Mouse (Mus musculus) hindbrain, embryonic 12.5 days (tissue): ENCODE data around the gene Neurl2. TPM values are rescaled to one million over a fixed set of nuclear protein-coding genes. Genes with fewer than 3 reads are reported as not detected.

ENCODE experiments used
- ATAC-seq: fragments of 200-750 bp; cut with Nextera tagmentation; 2 replicates; pipeline ENCODE4 v1.8.0; 2017; ENCODE audit warnings: moderate TSS enrichment; ENCODE audit not compliant: low FRiP score
- H3K27ac ChIP-seq: fragments of 300-500 bp; sonication (generic); 2 replicates; pipeline ENCODE4 v1.5.1; 2016; ENCODE audit warnings: mild to moderate bottlenecking
- H3K27me3 ChIP-seq: fragments of 300-500 bp; sonication (generic); 2 replicates; pipeline ENCODE4 v1.6.1; 2016; ENCODE audit warnings: mild to moderate bottlenecking
- H3K36me3 ChIP-seq: fragments of 300-500 bp; sonication (generic); 2 replicates; pipeline ENCODE4 v1.6.1; 2016; ENCODE audit warnings: mild to moderate bottlenecking
- H3K4me1 ChIP-seq: fragments of 300-500 bp; sonication (generic); 2 replicates; pipeline ENCODE4 v1.6.1; 2016
- H3K4me2 ChIP-seq: fragments of 300-500 bp; sonication (generic); replicated peaks from 2 replicates; pipeline ENCODE4 v1.6.1; 2016; ENCODE audit warnings: mild to moderate bottlenecking
- H3K4me3 ChIP-seq: fragments of 300-500 bp; sonication (generic); 2 replicates; pipeline ENCODE4 v1.5.1; 2016; ENCODE audit warnings: mild to moderate bottlenecking
- H3K9ac ChIP-seq: fragments of 300-500 bp; sonication (generic); 2 replicates; pipeline ENCODE4 v1.6.1; 2016; ENCODE audit warnings: mild to moderate bottlenecking, moderate library complexity
- H3K9me3 ChIP-seq: fragments of 300-500 bp; sonication (generic); replicated peaks from 2 replicates; pipeline ENCODE4 v1.6.1; 2016; ENCODE audit warnings: mild to moderate bottlenecking
- WGBS: fragments of 180-500 bp; shearing (Covaris S2); methylation state at CpG from one replicate; pipeline ENCODE4 v1.1.7; 2016; 5-methylcytosine and 5-hydroxymethylcytosine counted together
- polyA plus RNA-seq: library from polyadenylated mRNA; unstranded; fragments of >200 nt; fragmentation: Nextera tagmentation; extraction: Ambion mirVana; gene quantifications from 2 replicates; pipeline ENCODE4 v1.2.1, GENCODE M21; 2016

The Neurl2 gene
- polyA plus RNA-seq, 1 experiment from 2014 or later, result 5.5 TPM

GRCm38 (mm10) chr2:164790451-164790850, 42.8 kb downstream of the Neurl2 start:
- no peak overlapping the region for H3K27ac ChIP-seq
- no peak overlapping the region for H3K4me3 ChIP-seq
- ATAC-seq, result no peak
- no peak overlapping the region for H3K9ac ChIP-seq
- peaks cover 13% of the 10 kb centered on the region for H3K4me1 ChIP-seq
- WGBS, result 86% methylated on average over 4 of the region's 4 CpGs
- no peaks in the 10 kb centered on the region for H3K9me3 ChIP-seq
- peaks cover 44% of the 10 kb centered on the region for H3K36me3 ChIP-seq
- H3K4me2 ChIP-seq, result no peak overlapping the region
- H3K27me3 ChIP-seq, result no peaks in the 10 kb centered on the region

- Histone ChIP-seq H3K36me3 (peaks cover 35% of the 10 kb centered on the region), H3K27ac (no peak overlapping the region), H3K27me3 (peaks cover 3% of the 10 kb centered on the region; the same call in 1 of the 2 replicates), H3K4me1 (peaks cover 20% of the 10 kb centered on the region), H3K9me3 (no peaks in the 10 kb centered on the region), H3K9ac (peak overlapping the region; percentile 23; the same call in 1 of the 2 replicates), H3K4me2 (no peak overlapping the region), H3K4me3 (no peak overlapping the region)
- 70% methylated on average over 4 of the region's 4 CpGs for WGBS
- no peak for ATAC-seq
These were observed 44.8 kb downstream of the Neurl2 start for GRCm38 (mm10) chr2:164788411-164788810.

- Histone ChIP-seq H3K4me1 (peaks cover 20% of the 10 kb centered on the region), H3K9ac (no peak overlapping the region), H3K27ac (no peak overlapping the region), H3K36me3 (peaks cover 29% of the 10 kb centered on the region), H3K9me3 (no peaks in the 10 kb centered on the region), H3K4me3 (no peak overlapping the region), H3K27me3 (peaks cover 3% of the 10 kb centered on the region; the same call in 1 of the 2 replicates), H3K4me2 (no peak overlapping the region)
- WGBS, result 84% methylated on average over 10 of the region's 10 CpGs
- ATAC-seq, result no peak
These were observed 45.5 kb downstream of the Neurl2 start for GRCm38 (mm10) chr2:164787779-164788178.

GRCm38 (mm10) chr2:164787032-164787431, 46.2 kb downstream of the Neurl2 start:
- 84% methylated on average over 3 of the region's 3 CpGs for WGBS
- peak overlapping the region; percentile 84 for H3K4me2 ChIP-seq
- peaks cover 21% of the 10 kb centered on the region for H3K36me3 ChIP-seq
- H3K27me3 ChIP-seq, result peaks cover 3% of the 10 kb centered on the region; the same call in 1 of the 2 replicates
- no peak for ATAC-seq
- no peak overlapping the region for H3K9ac ChIP-seq
- H3K9me3 ChIP-seq, result no peaks in the 10 kb centered on the region
- H3K4me3 ChIP-seq, result peak overlapping the region; percentile 68; the same call in 1 of the 2 replicates
- no peak overlapping the region for H3K27ac ChIP-seq
- H3K4me1 ChIP-seq, result peaks cover 20% of the 10 kb centered on the region

- Histone ChIP-seq H3K27me3 (peaks cover 3% of the 10 kb centered on the region; the same call in 1 of the 2 replicates), H3K36me3 (peaks cover 16% of the 10 kb centered on the region), H3K9me3 (no peaks in the 10 kb centered on the region), H3K27ac (no peak overlapping the region), H3K9ac (peak overlapping the region; percentile 68), H3K4me1 (peaks cover 20% of the 10 kb centered on the region), H3K4me3 (peak overlapping the region; percentile 68), H3K4me2 (peak overlapping the region; percentile 84)
- ATAC-seq, result peak; percentile 54
- 10% methylated on average over 15 of the region's 15 CpGs for WGBS
These were observed 46.8 kb downstream of the Neurl2 start for GRCm38 (mm10) chr2:164786388-164786885.

- Histone ChIP-seq H3K36me3 (peaks cover 13% of the 10 kb centered on the region), H3K4me1 (peaks cover 20% of the 10 kb centered on the region), H3K9me3 (no peaks in the 10 kb centered on the region), H3K4me2 (peak within 1 kb of the TSS; percentile 84), H3K4me3 (peak within 1 kb of the TSS; percentile 68), H3K9ac (peak within 1 kb of the TSS; percentile 68), H3K27ac (peak within 1 kb of the TSS; percentile 45; the same call in 1 of the 2 replicates), H3K27me3 (peaks cover 3% of the 10 kb centered on the region; the same call in 1 of the 2 replicates)
- ATAC-seq, result peak; percentile 91
- WGBS, result under 1% methylated on average over 66 of the region's 89 CpGs
These were observed 47.5 kb downstream of the Neurl2 start, which contains the start of gene Snx21 for GRCm38 (mm10) chr2:164785481-164786387. Snx21 (plus strand) TSS chr2:164785823.

GRCm38 (mm10) chr2:164784869-164785420, 48.3 kb downstream of the Neurl2 start:
- WGBS, result 24% methylated on average over 7 of the region's 7 CpGs
- H3K4me2 ChIP-seq, result peak overlapping the region; percentile 84
- H3K4me1 ChIP-seq, result peaks cover 20% of the 10 kb centered on the region
- 0 out of 2 replicates have a peak overlapping the region, but pooled peaks have one; percentile 45 for H3K27ac ChIP-seq
- H3K9me3 ChIP-seq, result no peaks in the 10 kb centered on the region
- H3K9ac ChIP-seq, result peak overlapping the region; percentile 68
- H3K27me3 ChIP-seq, result peaks cover 3% of the 10 kb centered on the region; the same call in 1 of the 2 replicates
- peak overlapping the region; percentile 68 for H3K4me3 ChIP-seq
- no peak for ATAC-seq
- peaks cover 10% of the 10 kb centered on the region for H3K36me3 ChIP-seq

GRCm38 (mm10) chr2:164783926-164784581, 49.2 kb downstream of the Neurl2 start:
- Histone ChIP-seq H3K9ac (no peak overlapping the region), H3K4me1 (peaks cover 20% of the 10 kb centered on the region), H3K9me3 (no peaks in the 10 kb centered on the region), H3K4me2 (no peak overlapping the region), H3K27ac (no peak overlapping the region), H3K4me3 (no peak overlapping the region), H3K27me3 (peaks cover 3% of the 10 kb centered on the region; the same call in 1 of the 2 replicates), H3K36me3 (peaks cover 5% of the 10 kb centered on the region; the same call in 1 of the 2 replicates)
- ATAC-seq, result no peak
- WGBS, result 82% methylated on average over 7 of the region's 7 CpGs

- H3K27ac ChIP-seq, result no peak overlapping the region
- 75% methylated on average over 4 of the region's 4 CpGs for WGBS
- H3K9ac ChIP-seq, result no peak overlapping the region
- H3K27me3 ChIP-seq, result peaks cover 3% of the 10 kb centered on the region; the same call in 1 of the 2 replicates
- peaks cover 17% of the 10 kb centered on the region for H3K4me1 ChIP-seq
- H3K4me2 ChIP-seq, result no peak overlapping the region
- no peak for ATAC-seq
- no peak overlapping the region for H3K4me3 ChIP-seq
- no peaks in the 10 kb centered on the region for H3K36me3 ChIP-seq
- no peaks in the 10 kb centered on the region for H3K9me3 ChIP-seq
These were observed 51.4 kb downstream of the Neurl2 start for GRCm38 (mm10) chr2:164781876-164782275.
